Mouse (Mus musculus) neutrophil, adult 5-6 weeks (primary cell): Measurements from ENCODE around the gene Cd52. TPM values are rescaled to one million over a fixed set of nuclear protein-coding genes. Genes with fewer than 3 reads are reported as not detected.

ENCODE experiments used
- ATAC-seq: fragments of 151-379, 151-347 bp; 2 replicates; pipeline ENCODE4 v1.8.0; 2017; ENCODE audit warnings: mild to moderate bottlenecking, moderate TSS enrichment; ENCODE audit not compliant: insufficient number of reproducible peaks, poor library complexity, low FRiP score, severe bottlenecking; ENCODE audit errors: extremely low read depth
- total RNA-seq: library from RNA; stranded (forward); fragments of 200-1000 nt; gene quantifications from 2 replicates; pipeline ENCODE4 v1.2.3, GENCODE M21; 2017

Cd52 gene
- total RNA-seq, 1 experiment from 2014 or later = 2,325 TPM

DNA sequence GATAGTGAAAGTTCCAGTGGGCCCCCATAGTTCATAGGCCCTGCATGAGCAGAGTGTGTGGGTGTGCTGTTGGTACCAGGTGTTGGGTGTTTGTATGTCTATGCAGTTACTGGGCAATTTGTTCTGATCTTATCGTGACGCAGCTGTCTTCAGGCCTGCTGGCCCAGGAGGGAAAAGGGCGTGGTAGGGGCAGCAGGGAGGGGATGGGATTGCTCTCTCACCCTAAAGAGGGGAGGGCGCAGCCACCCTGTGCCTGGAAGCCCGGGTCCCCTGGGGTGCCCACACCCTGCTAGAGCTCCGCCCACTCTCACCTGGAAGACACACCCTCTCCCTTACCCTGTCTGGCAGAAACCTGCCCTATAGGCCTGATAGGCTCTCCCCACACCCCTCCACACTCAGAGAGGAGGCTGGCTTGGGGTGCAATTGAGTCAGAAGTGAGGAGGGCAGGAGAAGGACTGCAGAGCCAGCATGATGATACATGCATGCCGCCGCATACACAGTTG is 32.9 kb downstream of the Cd52 start:
- ATAC-seq = no peak

DNA sequence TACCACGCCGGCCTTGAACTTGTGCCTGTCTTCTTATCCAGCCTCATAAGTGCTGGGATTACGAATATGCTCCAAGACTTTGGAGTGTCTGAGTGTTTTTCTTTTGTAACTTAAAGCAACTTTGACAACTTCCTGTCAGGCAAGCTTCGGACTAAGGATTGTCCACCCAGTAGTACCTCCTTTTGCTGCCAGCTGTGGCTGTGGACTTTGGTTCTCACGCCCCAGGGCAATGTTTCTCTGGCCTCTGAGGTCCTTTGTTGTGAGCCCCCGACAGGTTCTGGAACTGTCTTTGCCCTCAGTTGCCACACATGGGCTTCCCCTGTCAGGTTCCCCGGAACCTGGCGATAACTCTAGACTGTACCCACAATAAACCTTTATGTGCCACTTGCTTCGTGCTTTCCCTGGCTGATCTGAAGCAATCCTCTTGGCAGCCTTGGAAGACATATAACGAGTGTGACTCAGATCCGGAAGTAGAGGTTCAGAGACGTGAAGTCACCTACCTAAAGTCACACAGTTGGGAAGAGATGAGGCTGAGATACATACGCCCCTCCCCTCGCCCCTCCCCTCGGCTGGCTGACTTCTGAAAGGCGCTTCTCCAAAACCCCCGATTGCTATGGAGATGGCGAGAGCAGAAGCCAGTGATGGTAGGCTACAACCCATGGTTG is 33.6 kb downstream of the Cd52 start:
- no peak for ATAC-seq

DNA sequence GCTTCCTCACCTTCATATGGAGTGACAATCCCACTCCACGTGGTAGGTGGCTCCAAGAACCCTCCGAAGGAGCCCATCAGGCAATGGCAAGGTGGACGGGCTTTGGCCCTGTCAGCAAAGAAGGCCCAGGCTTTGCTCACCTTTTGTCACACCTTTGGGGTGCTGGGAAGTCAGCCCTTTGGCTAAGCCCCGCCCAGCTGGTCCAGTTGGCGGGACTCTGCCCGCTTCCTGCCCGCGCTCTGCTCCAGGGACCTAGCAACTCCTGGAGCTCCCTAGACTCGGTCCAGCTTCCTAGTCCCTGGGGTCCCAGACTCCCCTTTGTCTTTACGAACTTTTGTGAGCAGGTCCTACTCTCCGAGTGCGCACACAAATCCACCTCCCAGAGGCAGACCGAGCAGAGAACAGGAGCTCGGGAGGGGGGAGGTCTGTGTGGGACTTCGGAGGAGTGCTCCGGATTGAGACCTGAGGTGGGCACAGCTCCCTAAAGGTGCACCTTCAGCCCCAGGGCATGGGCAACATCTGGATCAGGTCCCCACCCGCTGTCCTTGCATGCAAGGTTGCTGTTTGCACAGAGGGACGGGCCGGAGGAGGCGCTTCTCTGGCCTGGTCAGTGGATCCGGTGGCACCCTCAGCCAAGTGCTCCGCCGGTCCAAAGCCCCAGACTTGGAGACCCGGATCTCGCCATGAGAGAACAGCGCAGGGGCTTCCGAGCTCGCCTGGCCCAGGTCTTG is 34.6 kb downstream of the Cd52 start, which contains the start of gene Crybg2:
Gene Crybg2 (plus strand): TSS at position 681 of the 731 bp plus-strand sequence.
- no peak for ATAC-seq

DNA sequence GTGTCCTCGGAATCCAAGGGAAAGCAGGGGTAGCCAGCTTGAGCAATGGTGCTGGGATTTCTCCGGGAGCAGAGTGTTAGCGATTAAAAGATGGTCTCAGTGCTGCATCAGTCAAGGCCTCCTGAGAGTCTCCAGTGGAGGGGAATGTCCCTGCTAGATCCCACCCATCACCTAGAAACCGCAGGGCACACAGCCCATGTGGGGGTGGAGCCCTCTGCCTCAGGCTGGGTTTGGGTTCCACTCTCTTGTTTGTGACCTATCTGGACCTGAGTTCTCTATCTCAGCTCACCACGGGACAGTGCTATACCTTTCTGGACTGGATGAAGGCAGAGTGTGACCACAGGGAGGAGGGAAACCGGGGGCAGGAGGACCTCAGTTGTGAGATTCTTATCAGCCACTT is 36.0 kb downstream of the Cd52 start:
- no peak for ATAC-seq

DNA sequence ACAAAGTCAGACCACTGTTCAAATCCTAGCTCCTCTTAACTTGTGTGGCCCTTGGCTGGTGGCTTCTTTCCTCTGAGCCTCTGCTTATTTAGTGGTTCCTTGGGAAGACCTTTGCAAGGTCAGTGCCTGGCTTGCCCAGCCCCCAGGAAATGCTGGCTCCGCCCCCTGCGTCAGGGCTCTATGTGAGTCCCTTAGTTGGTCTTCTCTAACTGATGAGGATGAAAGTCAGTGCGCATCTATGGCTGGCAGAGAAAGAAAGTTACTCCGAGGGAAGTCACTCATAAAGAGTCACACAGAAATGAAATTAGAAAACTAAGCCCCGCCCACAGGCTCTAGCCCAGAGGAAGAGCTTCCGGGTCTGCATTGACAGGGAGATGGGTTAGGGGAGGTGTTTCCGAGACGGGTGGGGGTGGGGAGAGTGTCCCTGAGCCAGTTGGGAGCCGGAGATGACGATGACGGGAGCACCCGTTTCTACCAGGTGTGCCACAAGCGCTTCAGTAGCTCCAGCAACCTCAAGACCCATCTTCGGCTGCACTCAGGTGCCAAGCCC is 36.6 kb downstream of the Cd52 start:
- no peak for ATAC-seq

DNA sequence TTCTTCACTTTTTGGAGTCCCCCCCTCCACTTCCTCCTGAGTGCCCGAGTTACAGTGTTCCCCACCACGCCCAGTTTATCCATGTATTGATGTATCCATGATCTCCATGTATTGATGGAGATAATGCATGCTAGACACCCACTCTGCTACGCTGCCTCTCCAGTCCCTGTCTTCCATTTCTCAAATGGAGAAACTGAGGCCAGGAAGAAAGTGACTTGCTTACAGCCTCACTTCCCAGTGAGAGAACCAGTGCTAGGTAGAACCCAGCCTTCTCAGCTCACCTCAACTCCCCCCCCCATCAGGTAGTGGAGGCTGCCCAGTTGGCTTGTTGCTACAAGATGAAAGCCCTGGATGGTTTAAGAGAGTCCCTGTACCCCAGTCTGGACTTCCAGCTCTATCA is 41.3 kb downstream of the Cd52 start, which contains the start of gene Zfp683:
Gene Zfp683 (plus strand): TSS at position 301 of the 400 bp plus-strand sequence.
- ATAC-seq = no peak

DNA sequence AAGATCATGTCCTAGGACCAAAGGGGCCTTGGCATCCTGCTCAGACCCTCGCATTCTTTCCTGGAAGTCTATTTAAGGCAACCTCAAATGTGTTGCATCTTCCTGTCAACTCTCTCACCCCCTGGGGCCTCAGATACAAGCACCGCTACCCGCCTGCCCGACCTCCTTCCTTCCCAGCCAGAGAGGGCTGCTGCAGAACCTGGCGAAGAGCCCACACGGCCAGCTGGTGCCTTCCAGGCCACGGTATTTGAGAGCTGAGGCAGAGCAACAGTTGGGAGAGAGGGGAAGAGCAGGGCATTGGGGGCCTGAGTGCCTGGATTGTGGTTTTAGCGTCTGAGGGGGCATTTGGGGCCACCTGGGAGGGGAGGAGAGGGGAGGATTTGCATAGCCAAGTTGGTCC is 42.3 kb downstream of the Cd52 start:
- ATAC-seq = no peak

DNA sequence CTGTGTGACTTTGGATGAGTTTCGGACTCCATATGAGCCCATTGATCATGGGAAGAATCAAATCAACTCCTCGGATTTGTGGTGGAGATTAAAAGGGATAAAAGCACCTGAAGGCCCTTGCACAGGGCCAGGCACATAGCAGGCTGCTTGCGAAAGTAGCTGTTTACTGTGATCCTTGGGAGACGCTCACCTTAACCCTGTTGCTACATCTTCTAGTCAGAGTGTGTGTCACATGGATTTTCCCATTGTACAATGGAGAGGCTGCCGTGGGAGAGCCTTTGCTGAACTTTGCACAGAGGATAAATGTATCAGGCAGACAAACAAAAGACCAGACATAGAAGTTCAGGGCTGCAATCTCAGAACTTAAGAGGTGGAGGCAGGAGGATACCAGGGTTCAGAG is 43.0 kb downstream of the Cd52 start:
- no peak for ATAC-seq

DNA sequence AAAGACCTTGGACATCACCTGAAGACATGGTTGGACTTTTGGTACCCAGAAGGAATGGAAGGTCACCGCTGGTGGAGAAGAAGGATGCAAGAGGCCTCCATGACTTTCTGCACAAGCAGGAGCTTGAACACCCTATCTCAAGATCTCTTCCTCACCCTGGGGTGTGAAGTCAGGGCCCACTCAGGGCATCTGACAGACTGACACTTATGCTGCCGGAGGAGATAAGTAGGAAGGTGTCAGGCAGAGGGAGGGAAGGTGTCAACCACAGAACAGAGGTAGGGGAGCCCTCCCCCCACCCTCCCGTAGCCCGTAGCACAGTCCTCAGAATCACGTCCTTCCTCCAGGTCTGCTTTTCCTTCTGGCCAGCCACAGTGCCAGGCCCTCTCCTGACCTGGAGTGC is 47.2 kb downstream of the Cd52 start:
- ATAC-seq = no peak

DNA sequence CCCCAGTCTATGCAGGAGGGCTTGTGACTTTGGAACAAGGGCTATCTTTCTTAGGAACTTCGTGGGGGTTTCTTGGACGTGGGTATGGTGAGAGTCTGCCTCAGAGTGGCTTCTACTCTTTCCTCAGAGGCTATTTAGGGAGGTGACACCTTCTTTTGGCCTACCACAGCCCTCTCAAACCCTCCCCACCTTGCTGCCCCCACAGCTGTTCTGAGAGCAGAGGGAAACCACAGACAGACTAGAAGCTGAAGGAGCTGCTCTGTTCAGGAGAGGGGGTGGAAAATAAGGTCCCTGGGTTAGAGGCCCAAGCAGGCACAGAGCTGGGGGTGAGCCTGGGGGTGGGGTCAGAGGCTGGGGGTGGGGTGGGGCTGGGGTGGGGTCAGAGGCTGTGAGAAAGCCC is 51.8 kb downstream of the Cd52 start:
- ATAC-seq = no peak

DNA sequence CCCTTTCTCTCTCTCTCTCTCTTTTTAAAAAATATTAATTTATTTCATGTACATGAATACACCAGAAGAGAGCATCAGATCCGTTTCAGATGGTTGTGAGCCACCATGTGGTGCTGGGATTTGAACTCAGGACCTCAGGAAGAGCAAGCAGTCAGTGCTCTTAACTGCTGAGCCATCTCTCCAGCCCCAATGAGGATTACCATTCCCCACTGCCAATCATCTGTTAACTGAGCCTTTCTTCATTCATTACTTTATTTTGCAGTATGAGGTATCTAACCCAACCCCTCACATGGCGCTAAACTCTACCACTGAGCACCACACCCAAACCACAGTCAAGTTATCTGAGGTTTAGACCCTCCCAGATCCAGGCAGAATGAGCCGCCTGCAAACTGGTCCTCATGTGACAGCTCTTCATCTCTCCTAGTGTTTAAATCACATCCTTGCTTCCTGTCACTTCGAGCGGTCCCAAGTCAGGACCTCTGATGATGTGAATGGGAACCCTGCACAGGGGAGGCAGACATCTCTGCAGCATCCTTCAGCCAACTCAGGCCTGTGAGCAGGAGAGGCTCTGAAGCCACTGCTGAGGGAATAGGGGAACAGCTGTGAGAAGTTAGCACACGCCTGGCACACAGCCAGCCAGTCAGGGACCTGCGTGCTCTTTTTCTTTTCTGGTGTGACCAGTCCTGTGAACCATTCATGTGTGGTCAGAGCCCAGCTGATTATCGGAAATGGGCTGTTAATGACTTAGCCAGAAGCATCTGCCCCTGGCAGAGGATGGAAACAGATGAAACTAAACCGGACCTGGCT is 53.4 kb downstream of the Cd52 start:
- no peak for ATAC-seq

DNA sequence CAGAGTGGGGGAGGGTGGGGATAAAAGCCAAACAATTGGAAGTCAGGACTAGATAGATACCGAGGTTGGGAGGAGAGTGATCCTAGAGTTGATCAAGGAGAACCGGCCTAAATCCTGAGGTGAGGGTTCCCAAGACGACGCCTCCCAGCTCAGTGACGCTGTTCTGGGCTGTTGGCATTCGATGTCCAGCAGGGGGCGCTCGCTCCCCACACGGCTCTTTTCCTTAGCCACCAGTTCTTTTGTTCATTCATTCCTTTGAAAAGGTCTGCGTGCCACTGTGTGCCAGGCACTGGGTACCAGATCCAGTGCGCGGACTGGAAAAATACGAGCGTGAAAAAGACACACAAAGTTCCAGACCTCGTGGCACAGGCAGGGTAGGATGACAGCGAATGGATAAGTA is 58.9 kb downstream of the Cd52 start:
- peak; percentile 69; the same call in 1 of the 2 replicates for ATAC-seq

Other genes with a start within 250 kb of the Cd52 start
- gene Rps6ka1, start 207.3 kb downstream of the Cd52 start, total RNA-seq = 67.3 and 80.3 TPM in 2 replicates
- 290 and 299 TPM in 2 replicates for gene Hmgn2, start 126.4 kb downstream of the Cd52 start, total RNA-seq
- 15.6 and 16.6 TPM in 2 replicates for gene Dhdds, start 94.2 kb downstream of the Cd52 start, total RNA-seq
- 13.6 and 16.1 TPM in 2 replicates for gene Lin28a, start 76.2 kb downstream of the Cd52 start, total RNA-seq
- 0.58 TPM in 1 of 2 replicates, not detected in the other for gene Zfp683, start 41.2 kb downstream of the Cd52 start, total RNA-seq
- 4.2 and 7.4 TPM in 2 replicates for gene Crybg2, start 34.3 kb downstream of the Cd52 start, total RNA-seq
- 15.0 and 22.1 TPM in 2 replicates for gene Ubxn11, start 7.5 kb upstream of the Cd52 start, total RNA-seq
- 471 and 477 TPM in 2 replicates for gene Sh3bgrl3, start 33.7 kb upstream of the Cd52 start, total RNA-seq
- 26.5 and 38.3 TPM in 2 replicates for gene Cep85, start 92.0 kb upstream of the Cd52 start, total RNA-seq
- gene Gm7534, start 107.9 kb upstream of the Cd52 start, total RNA-seq = not detected in 2 replicates
- gene Catsper4, start 132.3 kb upstream of the Cd52 start, total RNA-seq = not detected in 2 replicates
- 0.58 and 0.98 TPM in 2 replicates for gene Cnksr1, start 143.3 kb upstream of the Cd52 start, total RNA-seq
- gene E130218I03Rik, start 148.6 kb upstream of the Cd52 start, total RNA-seq = 0.47 TPM in 1 of 2 replicates, not detected in the other
- 3.6 and 5.7 TPM in 2 replicates for gene Zfp593, start 150.5 kb upstream of the Cd52 start, total RNA-seq
- gene Gm30191, start 151.9 kb upstream of the Cd52 start, total RNA-seq = not detected in 2 replicates
- gene Grrp1, start 159.0 kb upstream of the Cd52 start, total RNA-seq = not detected in 2 replicates
- 15.5 and 18.7 TPM in 2 replicates for gene Pdik1l, start 192.8 kb upstream of the Cd52 start, total RNA-seq
- not detected in 2 replicates for gene Trim63, start 220.0 kb upstream of the Cd52 start, total RNA-seq
- gene Slc30a2, start 248.1 kb upstream of the Cd52 start, total RNA-seq = not detected in 2 replicates